Mouse (Mus musculus): ENCODE results near the gene Sftpa1. TPM values are rescaled to one million over a fixed set of nuclear protein-coding genes. Genes with fewer than 3 reads are reported as not detected.

Sftpa1 gene
- total RNA-seq, 2 experiments from 2014 or later, result 0.63 to 1.9 TPM

GRCm38 (mm10) chr14:41160076-41160475 is 28.5 kb downstream of the Sftpa1 start:
- DNase-seq (ENCODE audit: low spot score in 2 of 2), result no peak

GRCm38 (mm10) chr14:41160743-41161142 is 29.2 kb downstream of the Sftpa1 start:
- no peak for DNase-seq (ENCODE audit: low spot score in 2 of 2)

DNA sequence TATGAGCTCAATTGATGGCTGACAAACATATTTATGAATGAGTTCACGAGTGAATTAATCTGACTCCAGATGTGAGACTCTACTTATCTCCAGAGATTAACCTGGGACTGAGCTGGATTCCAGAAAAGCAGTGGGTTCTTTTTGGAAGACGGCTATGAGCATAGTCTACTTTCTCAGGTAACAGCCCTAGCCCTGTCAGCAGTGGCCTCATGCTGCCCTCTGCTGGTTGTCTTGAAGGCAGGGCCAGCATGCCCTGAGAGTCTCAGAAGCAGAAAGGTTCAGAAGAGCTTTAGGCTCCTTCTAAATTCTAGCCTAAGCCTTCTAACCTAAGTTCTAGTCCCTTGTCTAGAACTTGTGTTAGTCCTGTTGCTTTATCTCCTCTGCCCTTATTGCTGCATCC is 31.1 kb downstream of the Sftpa1 start:
- peak; percentile 53 to 59 for DNase-seq (ENCODE audit: low spot score in 2 of 2)

DNA sequence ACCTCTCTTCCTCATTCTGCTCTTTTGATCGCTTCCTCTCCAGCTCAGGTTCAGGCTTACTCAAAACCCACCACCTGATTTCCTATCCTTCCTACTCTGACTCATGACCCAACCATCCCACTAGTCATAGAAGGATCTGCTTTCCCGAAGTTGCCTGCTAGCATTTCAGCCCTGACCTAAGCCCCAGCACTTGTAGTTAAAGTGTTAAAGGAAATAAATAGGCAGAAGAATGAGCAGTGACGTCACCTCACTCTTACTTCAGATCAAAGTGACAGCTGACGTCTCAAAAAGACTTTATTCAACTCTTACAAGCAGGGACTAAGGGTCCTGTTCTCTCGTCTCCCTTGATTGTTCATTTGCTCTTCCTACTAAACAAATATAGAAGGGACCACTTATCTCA is 35.7 kb downstream of the Sftpa1 start:
- no peak for DNase-seq (ENCODE audit: low spot score in 2 of 2)

- DNase-seq (ENCODE audit: low spot score in 2 of 2), result no peak
These were observed 37.0 kb downstream of the Sftpa1 start for GRCm38 (mm10) chr14:41168567-41168966.

- no peak for DNase-seq (ENCODE audit: low spot score in 2 of 2)
These were observed 38.9 kb downstream of the Sftpa1 start for GRCm38 (mm10) chr14:41170514-41170913.

GRCm38 (mm10) chr14:41174802-41175201 is 43.2 kb downstream of the Sftpa1 start:
- DNase-seq (ENCODE audit: low spot score in 2 of 2), result no peak

GRCm38 (mm10) chr14:41185059-41185821 is 53.7 kb downstream of the Sftpa1 start, which contains the start of gene Sftpd:
Gene Sftpd (minus strand): TSS chr14:41185149.
- DNase-seq (ENCODE audit: low spot score in 2 of 2), result no peak

Other genes starting within 250 kb of the Sftpa1 start
- 1 to 10 TPM; 1.9 to 2.0 TPM for gene Sh2d4b, start 238.5 kb upstream of the Sftpa1 start, total RNA-seq (2021)
- gene Tspan14, start 165.0 kb upstream of the Sftpa1 start, total RNA-seq (2021), result 10 to 100 TPM; 33.7 to 35.0 TPM
- 100 to 1,000 TPM; 109 to 216 TPM for gene Fam213a, start 118.0 kb upstream of the Sftpa1 start, total RNA-seq (2021)
- under 1 TPM; 0.80 to 0.90 TPM for gene Dydc2, start 62.6 kb upstream of the Sftpa1 start, total RNA-seq (2021)
- not detected for gene Dydc1, start 58.9 kb upstream of the Sftpa1 start, total RNA-seq (2021)
- gene Mat1a, start 26.7 kb upstream of the Sftpa1 start, total RNA-seq (2021), result under 1 TPM in 1 of 2 experiments, not detected in 1; 0.56 TPM
- gene Mbl1, start 19.7 kb downstream of the Sftpa1 start, total RNA-seq (2021), result not detected
- gene Sftpd, start 53.4 kb downstream of the Sftpa1 start, total RNA-seq (2021), result not detected
- not detected for gene Gm2832, start 147.0 kb downstream of the Sftpa1 start, total RNA-seq (2021)
- gene Gm5798, start 216.8 kb downstream of the Sftpa1 start, total RNA-seq (2021), result not detected

All from adrenal gland, adult 18-20 months (tissue).